Mouse (Mus musculus) midbrain, embryonic 12.5 days (tissue): ENCODE results near the gene Ehf. TPM values are rescaled to one million over a fixed set of nuclear protein-coding genes. Genes with fewer than 3 reads are reported as not detected.

Source experiments
- ATAC-seq: fragments of 200-750 bp; cut with Nextera tagmentation; 2 replicates; pipeline ENCODE4 v1.8.0; 2017; ENCODE audit warnings: low read depth, moderate TSS enrichment, moderate library complexity; ENCODE audit not compliant: low FRiP score
- H3K27ac ChIP-seq: fragments of 300-500 bp; sonication (generic); replicated peaks from 2 replicates; pipeline ENCODE4 v1.5.1; 2016; ENCODE audit warnings: mild to moderate bottlenecking
- H3K27me3 ChIP-seq: fragments of 300-500 bp; sonication (generic); 2 replicates; pipeline ENCODE4 v1.6.1; 2016; ENCODE audit warnings: mild to moderate bottlenecking
- H3K36me3 ChIP-seq: fragments of 300-500 bp; sonication (generic); 2 replicates; pipeline ENCODE4 v1.6.1; 2016
- H3K4me1 ChIP-seq: fragments of 300-500 bp; sonication (generic); 2 replicates; pipeline ENCODE4 v1.6.1; 2016
- H3K4me2 ChIP-seq: fragments of 300-500 bp; sonication (generic); replicated peaks from 2 replicates; pipeline ENCODE4 v1.6.1; 2016; ENCODE audit warnings: mild to moderate bottlenecking, moderate library complexity
- H3K4me3 ChIP-seq: fragments of 300-500 bp; sonication (generic); 2 replicates; pipeline ENCODE4 v1.5.1; 2016; ENCODE audit warnings: mild to moderate bottlenecking
- H3K9ac ChIP-seq: fragments of 300-500 bp; sonication (generic); replicated peaks from 2 replicates; pipeline ENCODE4 v1.6.1; 2016; ENCODE audit warnings: mild to moderate bottlenecking, moderate library complexity
- H3K9me3 ChIP-seq: fragments of 300-500 bp; sonication (generic); 2 replicates; pipeline ENCODE4 v1.6.1; 2016; ENCODE audit warnings: mild to moderate bottlenecking
- WGBS: fragments of 180-500 bp; shearing (Covaris S2); methylation state at CpG from one replicate; pipeline ENCODE4 v1.1.7; 2016; 5-methylcytosine and 5-hydroxymethylcytosine counted together
- polyA plus RNA-seq: library from polyadenylated mRNA; unstranded; fragments of >200 nt; fragmentation: Nextera tagmentation; extraction: Ambion mirVana; gene quantifications from 2 replicates; pipeline ENCODE4 v1.2.1, GENCODE M21; 2016

The Ehf gene
- polyA plus RNA-seq, 1 experiment from 2014 or later: not detected

DNA sequence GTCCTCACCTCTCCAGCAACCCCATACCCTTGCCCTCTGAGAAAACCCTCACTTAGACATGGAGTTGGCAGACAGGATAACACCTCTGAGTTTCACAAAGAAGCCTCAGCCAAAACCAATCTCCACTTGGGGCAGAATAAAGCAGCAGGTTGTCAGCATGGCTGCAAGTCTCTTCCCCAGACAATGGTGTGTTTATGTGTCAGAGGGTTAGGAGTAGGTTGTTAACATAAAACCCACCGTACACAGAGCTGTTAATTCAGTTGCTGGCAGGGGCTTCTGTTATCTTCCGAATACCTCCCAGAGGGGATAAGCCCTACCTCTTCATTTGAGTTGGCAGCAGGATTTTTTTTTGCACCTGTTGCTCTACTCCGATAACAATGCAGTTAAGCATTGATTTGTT lies 9.9 kb downstream of the Ehf start:
- Histone ChIP-seq H3K36me3 (no peaks in the 10 kb centered on the region), H3K4me1 (0 out of 2 replicates have a peak, but pooled peaks cover 2% of the 10 kb centered on the region), H3K27ac (no peak overlapping the region), H3K27me3 (no peaks in the 10 kb centered on the region), H3K9ac (no peak overlapping the region), H3K9me3 (no peaks in the 10 kb centered on the region), H3K4me2 (no peak overlapping the region), H3K4me3 (no peak overlapping the region)
- ATAC-seq: no peak
- 20% methylated on average over 3 of the region's 3 CpGs for WGBS

GRCm38 (mm10) chr2:103290705-103291269 lies 12.3 kb downstream of the Ehf start:
- 66% methylated on average over 2 of the region's 2 CpGs for WGBS
- Histone ChIP-seq H3K4me3 (no peak overlapping the region), H3K4me1 (0 out of 2 replicates have a peak, but pooled peaks cover 2% of the 10 kb centered on the region), H3K27me3 (no peaks in the 10 kb centered on the region), H3K4me2 (no peak overlapping the region), H3K27ac (no peak overlapping the region), H3K9me3 (no peaks in the 10 kb centered on the region), H3K9ac (no peak overlapping the region), H3K36me3 (no peaks in the 10 kb centered on the region)
- ATAC-seq: no peak

GRCm38 (mm10) chr2:103290167-103290566 lies 12.9 kb downstream of the Ehf start:
- 90% methylated on average over 3 of the region's 3 CpGs for WGBS
- no peak for ATAC-seq
- Histone ChIP-seq H3K9ac (no peak overlapping the region), H3K36me3 (no peaks in the 10 kb centered on the region), H3K27ac (no peak overlapping the region), H3K4me2 (no peak overlapping the region), H3K4me3 (no peak overlapping the region), H3K4me1 (0 out of 2 replicates have a peak, but pooled peaks cover 2% of the 10 kb centered on the region), H3K27me3 (no peaks in the 10 kb centered on the region), H3K9me3 (no peaks in the 10 kb centered on the region)

GRCm38 (mm10) chr2:103289407-103289950 lies 13.6 kb downstream of the Ehf start:
- 82% methylated on average over 7 of the region's 7 CpGs for WGBS
- Histone ChIP-seq H3K9ac (no peak overlapping the region), H3K27me3 (no peaks in the 10 kb centered on the region), H3K27ac (no peak overlapping the region), H3K9me3 (no peaks in the 10 kb centered on the region), H3K4me2 (no peak overlapping the region), H3K4me1 (0 out of 2 replicates have a peak, but pooled peaks cover 2% of the 10 kb centered on the region), H3K4me3 (no peak overlapping the region), H3K36me3 (no peaks in the 10 kb centered on the region)
- ATAC-seq: no peak

- WGBS: 78% methylated on average over 5 of the region's 5 CpGs
- Histone ChIP-seq H3K27me3 (no peaks in the 10 kb centered on the region), H3K4me1 (no peaks in the 10 kb centered on the region), H3K4me2 (no peak overlapping the region), H3K9me3 (no peaks in the 10 kb centered on the region), H3K9ac (no peak overlapping the region), H3K27ac (no peak overlapping the region), H3K36me3 (no peaks in the 10 kb centered on the region), H3K4me3 (no peak overlapping the region)
- ATAC-seq: no peak
These were observed 15.4 kb downstream of the Ehf start for GRCm38 (mm10) chr2:103287716-103288115.

DNA sequence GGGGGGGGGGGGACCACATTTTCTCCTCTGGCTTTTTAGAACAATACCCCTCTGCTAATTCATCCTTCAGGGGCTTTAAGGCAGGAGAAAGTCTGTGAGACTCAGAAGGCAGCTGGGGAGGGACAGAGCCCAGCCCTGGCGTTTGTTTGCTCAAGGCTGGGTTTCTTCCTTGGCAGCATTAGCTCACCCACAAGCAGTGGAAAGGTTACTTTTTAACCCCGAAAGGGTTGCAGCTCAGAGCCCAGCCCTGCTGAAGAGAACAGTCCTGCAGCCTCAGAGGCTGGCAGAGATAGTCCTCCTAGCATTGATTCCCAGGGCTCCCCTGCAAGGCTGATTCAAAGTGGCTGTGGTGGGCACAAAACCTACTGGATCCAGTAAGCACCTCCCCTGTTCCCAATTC lies 17.5 kb downstream of the Ehf start:
- no peaks in the 10 kb centered on the region for H3K27me3 ChIP-seq
- 26% methylated on average over 2 of the region's 2 CpGs for WGBS
- H3K9me3 ChIP-seq: no peaks in the 10 kb centered on the region
- no peak overlapping the region for H3K4me3 ChIP-seq
- ATAC-seq: no peak
- H3K4me1 ChIP-seq: no peaks in the 10 kb centered on the region
- no peak overlapping the region for H3K27ac ChIP-seq
- no peak overlapping the region for H3K4me2 ChIP-seq
- H3K36me3 ChIP-seq: no peaks in the 10 kb centered on the region
- H3K9ac ChIP-seq: no peak overlapping the region

- no peaks in the 10 kb centered on the region for H3K4me1 ChIP-seq
- no peak overlapping the region for H3K4me3 ChIP-seq
- no peak for ATAC-seq
- H3K27me3 ChIP-seq: no peaks in the 10 kb centered on the region
- no peak overlapping the region for H3K27ac ChIP-seq
- H3K9ac ChIP-seq: no peak overlapping the region
- 82% methylated on average over 8 of the region's 8 CpGs for WGBS
- no peaks in the 10 kb centered on the region for H3K36me3 ChIP-seq
- no peak overlapping the region for H3K4me2 ChIP-seq
- no peaks in the 10 kb centered on the region for H3K9me3 ChIP-seq
These were observed 19.3 kb downstream of the Ehf start for GRCm38 (mm10) chr2:103283730-103284129.

DNA sequence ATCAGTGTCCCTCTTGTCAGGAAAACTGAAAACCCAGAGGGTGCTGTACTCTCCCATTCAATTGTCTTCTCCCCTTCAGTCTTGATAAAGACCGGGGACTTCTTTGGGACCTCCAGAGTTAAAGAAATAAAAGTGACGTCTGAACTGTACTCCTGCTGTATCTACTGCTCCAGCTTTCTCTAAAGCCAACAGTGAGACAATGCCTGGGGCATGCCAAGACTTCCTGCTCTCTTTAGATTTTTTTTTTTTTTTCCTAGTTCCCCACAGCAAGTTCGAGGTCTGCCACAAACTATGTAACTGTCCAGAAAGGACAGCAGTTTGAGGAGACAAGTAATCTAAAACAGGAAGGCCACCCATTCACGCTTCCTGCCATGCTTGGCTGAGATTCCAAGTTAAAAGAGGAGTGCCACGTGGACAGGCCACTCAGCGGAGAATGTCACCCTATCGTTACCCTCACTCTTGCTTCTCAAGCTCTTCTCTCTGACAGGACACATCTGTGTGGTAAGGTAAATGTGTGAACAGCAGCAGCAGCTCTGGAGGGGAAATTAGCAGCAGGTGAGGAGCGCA lies 20.8 kb downstream of the Ehf start:
- Histone ChIP-seq H3K9ac (no peak overlapping the region), H3K27me3 (no peaks in the 10 kb centered on the region), H3K36me3 (no peaks in the 10 kb centered on the region), H3K4me2 (no peak overlapping the region), H3K4me1 (no peaks in the 10 kb centered on the region), H3K9me3 (no peaks in the 10 kb centered on the region), H3K27ac (no peak overlapping the region), H3K4me3 (no peak overlapping the region)
- 75% methylated on average over 8 of the region's 8 CpGs for WGBS
- ATAC-seq: no peak

- no peaks in the 10 kb centered on the region for H3K27me3 ChIP-seq
- H3K4me1 ChIP-seq: no peaks in the 10 kb centered on the region
- H3K27ac ChIP-seq: no peak overlapping the region
- no peak overlapping the region for H3K4me3 ChIP-seq
- no peak for ATAC-seq
- no peak overlapping the region for H3K4me2 ChIP-seq
- no peak overlapping the region for H3K9ac ChIP-seq
- H3K36me3 ChIP-seq: no peaks in the 10 kb centered on the region
- no peaks in the 10 kb centered on the region for H3K9me3 ChIP-seq
- WGBS: 90% methylated on average over 1 of the region's 1 CpGs
These were observed 23.2 kb downstream of the Ehf start for GRCm38 (mm10) chr2:103279927-103280326.

DNA sequence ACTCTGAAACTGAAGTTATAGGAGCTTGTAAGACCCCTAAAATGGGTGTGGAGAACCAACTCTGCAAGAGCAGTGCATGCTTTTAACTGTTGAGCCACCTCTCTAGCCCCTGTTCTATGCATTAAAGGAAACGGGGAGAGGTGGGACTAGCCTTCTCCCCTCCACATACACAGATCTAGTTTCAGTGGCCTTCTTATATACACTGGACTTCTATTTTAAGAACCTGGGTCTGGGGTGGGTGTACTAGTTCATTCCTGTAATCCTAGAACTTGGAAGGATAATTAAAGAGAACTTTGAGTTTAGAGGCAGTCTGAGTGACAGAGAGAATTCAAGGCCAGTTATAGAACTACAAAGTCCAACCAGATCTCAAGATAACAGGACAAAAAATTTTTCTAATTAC lies 24.6 kb downstream of the Ehf start:
- no peak overlapping the region for H3K4me3 ChIP-seq
- no peak overlapping the region for H3K27ac ChIP-seq
- H3K9me3 ChIP-seq: no peaks in the 10 kb centered on the region
- H3K4me1 ChIP-seq: no peaks in the 10 kb centered on the region
- no peak overlapping the region for H3K9ac ChIP-seq
- 76% methylated on average over 1 of the region's 1 CpGs for WGBS
- no peak for ATAC-seq
- no peaks in the 10 kb centered on the region for H3K27me3 ChIP-seq
- no peak overlapping the region for H3K4me2 ChIP-seq
- no peaks in the 10 kb centered on the region for H3K36me3 ChIP-seq

GRCm38 (mm10) chr2:103277794-103278193 lies 25.3 kb downstream of the Ehf start:
- Histone ChIP-seq H3K9ac (no peak overlapping the region), H3K4me2 (no peak overlapping the region), H3K4me1 (no peaks in the 10 kb centered on the region), H3K9me3 (no peaks in the 10 kb centered on the region), H3K4me3 (no peak overlapping the region), H3K36me3 (no peaks in the 10 kb centered on the region), H3K27ac (no peak overlapping the region), H3K27me3 (no peaks in the 10 kb centered on the region)
- ATAC-seq: no peak
- WGBS: 62% methylated on average over 1 of the region's 1 CpGs

DNA sequence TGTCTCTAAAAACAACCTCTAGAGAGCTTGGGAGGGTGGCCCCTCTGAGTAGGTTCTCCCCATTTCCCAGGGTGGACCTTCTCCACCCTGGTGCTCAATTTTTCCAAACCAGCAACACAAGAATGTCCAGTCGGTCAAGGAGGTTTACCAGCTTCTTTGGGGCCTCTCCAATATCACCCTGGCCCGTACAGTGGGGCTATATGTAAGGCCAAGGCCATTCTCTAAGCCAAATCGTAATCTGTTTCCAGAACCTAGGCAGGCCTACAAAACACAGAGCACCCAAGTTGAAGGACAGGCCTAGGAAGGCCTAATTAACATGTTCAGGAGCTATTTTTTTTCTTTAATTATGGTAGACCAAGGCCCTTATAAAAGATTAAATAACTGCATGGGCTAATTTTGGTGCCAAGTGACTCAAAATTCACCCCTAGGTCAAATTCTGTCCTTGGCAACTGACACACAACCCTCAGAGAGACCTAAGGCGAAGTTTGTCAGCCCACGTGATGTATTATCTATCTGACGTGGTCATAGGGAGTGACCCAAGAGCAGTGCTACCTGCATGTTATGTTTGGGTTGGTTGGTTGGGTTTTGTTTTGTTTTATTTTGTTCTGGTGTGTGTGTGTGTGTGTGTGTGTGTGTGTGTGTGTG lies 27.6 kb downstream of the Ehf start:
- Histone ChIP-seq H3K4me1 (no peaks in the 10 kb centered on the region), H3K4me3 (no peak overlapping the region), H3K9me3 (no peaks in the 10 kb centered on the region), H3K9ac (no peak overlapping the region), H3K27me3 (no peaks in the 10 kb centered on the region), H3K27ac (no peak overlapping the region), H3K36me3 (no peaks in the 10 kb centered on the region), H3K4me2 (no peak overlapping the region)
- no peak for ATAC-seq
- WGBS: 89% methylated on average over 6 of the region's 6 CpGs
